Mouse (Mus musculus) cerebellum, postnatal 4 days (tissue): ENCODE measurements at regions not wholly inside any gene's neighbourhood (a gene's known extent, or its start where the extent isn't known, plus 50 kb on each side); places are given as distances from the start of the nearest gene placed in this dataset.

Experiments
- DNase-seq, 2 experiments: peaks; one replicate each; pipeline ENCODE4 v3.0.0; 2022; ENCODE audit warnings: low spot score in 2 of 2, mixed read lengths in 1 of 2

DNA sequence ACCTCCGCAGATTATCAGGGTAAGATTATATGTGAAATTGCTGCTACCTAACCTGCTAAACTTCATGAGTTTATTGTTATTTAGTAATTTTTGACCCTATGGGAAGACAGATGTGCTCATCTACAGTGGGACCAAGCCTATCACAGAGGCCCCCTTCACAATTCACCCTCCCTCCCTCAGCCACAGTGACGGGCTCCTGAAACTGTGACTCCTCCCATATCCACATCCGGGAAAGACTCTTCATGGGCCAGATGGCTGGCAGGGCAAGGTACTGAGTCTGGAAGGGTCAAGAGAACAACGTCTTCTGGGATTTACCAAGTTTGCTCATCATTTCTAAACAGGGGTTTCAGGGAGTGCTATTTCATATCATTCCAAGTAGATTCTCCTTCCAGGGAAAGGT, 84.1 kb upstream of the Irs2 start:
- DNase-seq, result no peak

- DNase-seq, result no peak
Observed at GRCm38 (mm10) chr8:11091675-11092345, 83.6 kb upstream of the Irs2 start.

- DNase-seq, result peak in 1 of 2 experiments; percentile 42
Observed at GRCm38 (mm10) chr8:11088946-11089665, 80.8 kb upstream of the Irs2 start.

DNA sequence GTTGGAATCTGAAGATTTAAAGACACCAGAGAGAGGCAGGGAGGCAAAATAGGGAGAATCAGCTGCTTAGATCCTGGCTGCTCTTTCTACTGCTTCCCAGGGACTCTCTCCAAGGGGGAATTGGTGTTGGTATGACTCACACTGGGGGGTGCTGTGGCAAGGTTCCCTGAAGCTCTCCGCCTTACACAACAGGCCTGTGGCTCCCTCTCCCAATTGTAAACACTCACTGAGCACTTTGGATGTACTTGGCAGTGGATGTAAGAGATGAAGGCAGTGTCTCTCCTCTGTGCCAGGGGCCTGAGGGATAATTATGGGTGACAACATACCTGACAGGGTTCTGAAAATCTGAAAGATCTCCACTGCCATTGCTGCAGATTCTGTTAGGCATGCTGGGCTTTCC, 77.0 kb upstream of the Irs2 start:
- no peak for DNase-seq

- DNase-seq, result no peak
Observed at GRCm38 (mm10) chr8:11084051-11084533, 75.8 kb upstream of the Irs2 start.

- DNase-seq, result no peak
Observed at GRCm38 (mm10) chr8:11080813-11081212, 72.6 kb upstream of the Irs2 start.

- DNase-seq, result no peak
Observed at GRCm38 (mm10) chr8:11079805-11080204, 71.5 kb upstream of the Irs2 start.

DNA sequence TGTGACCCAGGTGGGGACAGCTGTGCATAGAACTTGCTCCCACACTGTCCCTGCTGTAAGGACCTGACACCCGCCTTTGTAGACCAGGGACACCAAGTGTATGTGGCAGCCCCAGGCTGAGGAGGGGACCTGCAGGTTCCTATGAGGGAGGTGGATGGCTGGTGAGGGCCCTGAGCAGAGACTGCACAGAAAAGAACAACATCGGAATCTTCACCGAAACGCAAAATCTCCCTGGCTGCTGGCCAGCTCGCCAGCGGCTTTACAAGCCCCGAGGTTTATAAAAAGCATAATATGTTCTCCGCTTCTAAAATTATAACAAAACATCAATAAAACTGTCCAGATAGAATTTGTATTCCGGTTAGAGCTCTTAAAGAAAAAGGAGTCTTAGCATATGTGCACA, 68.9 kb upstream of the Irs2 start:
- no peak for DNase-seq

DNA sequence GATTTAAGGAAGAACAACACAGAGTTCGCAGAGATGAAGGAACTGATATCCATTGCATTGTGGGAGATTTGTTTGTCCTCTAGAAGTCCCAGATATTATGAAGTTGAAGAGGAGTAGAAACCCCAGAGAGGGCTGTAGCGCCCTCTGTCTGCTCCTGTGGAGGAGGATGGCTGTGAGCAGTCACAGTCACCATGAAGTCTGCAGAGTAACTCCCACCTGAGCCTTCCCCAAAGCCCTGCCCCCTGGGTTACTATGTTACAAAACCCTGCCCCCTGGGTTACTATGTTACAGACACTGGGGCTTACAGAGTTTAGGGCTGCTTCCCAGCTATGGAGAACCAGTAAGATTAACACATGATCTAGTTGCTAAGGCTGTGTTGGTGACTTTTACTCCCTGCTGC, 62.9 kb upstream of the Irs2 start:
- DNase-seq, result no peak

DNA sequence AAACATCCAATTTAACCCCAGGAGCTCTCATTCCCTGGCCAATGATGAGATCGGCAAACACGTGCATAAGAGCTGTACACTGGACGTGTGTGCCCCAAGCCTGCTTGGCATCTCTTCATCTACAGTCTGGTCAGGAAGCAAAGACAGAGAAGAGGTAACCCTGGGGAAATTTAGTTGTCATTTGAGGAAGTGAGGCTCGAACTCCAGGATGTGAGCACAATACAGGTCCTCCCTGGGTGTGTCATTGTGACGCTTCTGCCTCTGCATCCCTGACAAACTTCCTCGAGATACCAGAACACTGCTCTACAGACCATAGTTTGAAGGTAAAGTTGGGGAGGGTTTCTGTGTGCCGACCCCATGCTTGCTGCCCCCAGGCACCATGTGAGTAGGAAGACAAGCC, 59.2 kb upstream of the Irs2 start:
- DNase-seq, result no peak

DNA sequence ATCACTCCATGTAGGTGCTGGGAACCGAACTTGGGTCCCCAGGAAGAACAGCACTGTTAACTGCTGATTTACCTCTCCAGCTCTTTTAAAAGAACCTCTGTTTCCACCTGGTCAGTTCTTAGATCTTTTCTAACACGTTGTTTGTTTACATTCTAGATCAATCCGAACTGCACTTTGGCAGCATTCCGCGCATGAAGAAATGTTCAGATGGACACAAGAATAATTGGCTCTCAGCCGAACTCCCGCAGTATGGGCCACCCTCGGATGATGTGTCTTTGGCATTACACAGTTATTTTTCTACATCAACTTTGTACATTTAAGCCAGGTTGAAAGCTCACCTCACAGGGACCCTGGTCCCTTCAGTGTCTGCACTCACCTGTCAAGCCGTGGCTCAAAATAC, 57.7 kb upstream of the Irs2 start:
- no peak for DNase-seq

- no peak for DNase-seq
Observed at GRCm38 (mm10) chr8:11065303-11065702, 57.0 kb upstream of the Irs2 start.

GRCm38 (mm10) chr8:11063058-11063457, 54.8 kb upstream of the Irs2 start:
- DNase-seq, result no peak

GRCm38 (mm10) chr8:11062348-11062946, 54.2 kb upstream of the Irs2 start:
- DNase-seq, result no peak

DNA sequence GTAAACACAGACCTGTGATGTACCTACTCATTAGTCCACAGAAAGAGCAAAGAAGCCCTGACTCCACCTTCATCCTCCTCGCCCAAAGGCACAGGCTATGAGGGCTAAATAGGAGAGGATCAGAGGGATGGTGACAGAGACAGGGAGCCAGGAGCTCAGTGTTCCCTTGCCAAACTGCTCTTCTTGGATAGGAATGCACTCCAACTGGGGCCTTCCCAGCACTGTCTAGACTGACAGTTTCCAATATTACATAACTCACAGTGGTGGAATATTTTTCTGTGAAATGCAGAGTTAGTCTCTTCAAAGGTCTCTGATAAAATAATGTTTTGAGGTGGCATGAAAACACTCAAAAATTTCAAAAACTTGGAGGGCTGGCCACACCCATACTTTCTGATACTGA, 53.5 kb upstream of the Irs2 start:
- DNase-seq, result no peak

DNA sequence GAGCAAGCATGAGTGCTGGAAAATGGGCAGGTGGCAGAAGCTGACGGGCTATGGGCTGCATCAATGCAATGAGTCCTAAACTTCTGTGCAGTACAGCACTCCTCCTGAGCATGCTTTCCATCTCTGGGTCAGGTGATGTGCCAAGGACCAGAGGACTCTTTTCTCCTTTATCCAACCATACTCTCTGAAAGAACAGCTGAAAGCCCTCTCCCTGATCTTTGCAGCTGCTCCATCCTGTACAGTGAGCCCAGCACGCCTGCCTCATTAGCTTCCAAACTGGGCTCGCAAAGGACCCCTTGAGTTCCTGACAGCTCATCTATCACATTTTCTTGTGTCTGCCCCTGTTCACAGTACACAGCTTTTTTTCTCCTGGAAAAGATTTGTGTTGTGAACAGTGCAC, 52.3 kb upstream of the Irs2 start:
- no peak for DNase-seq

- no peak for DNase-seq
Observed at GRCm38 (mm10) chr8:11058392-11058791, 50.1 kb upstream of the Irs2 start.
